Mouse (Mus musculus) right cerebral cortex, postnatal 14 days (tissue): ENCODE measurements around the gene Gm1113.

Experiments used
- DNase-seq: peaks from one replicate; pipeline ENCODE4 v3.0.0; 2022

The Gm1113 gene

DNA sequence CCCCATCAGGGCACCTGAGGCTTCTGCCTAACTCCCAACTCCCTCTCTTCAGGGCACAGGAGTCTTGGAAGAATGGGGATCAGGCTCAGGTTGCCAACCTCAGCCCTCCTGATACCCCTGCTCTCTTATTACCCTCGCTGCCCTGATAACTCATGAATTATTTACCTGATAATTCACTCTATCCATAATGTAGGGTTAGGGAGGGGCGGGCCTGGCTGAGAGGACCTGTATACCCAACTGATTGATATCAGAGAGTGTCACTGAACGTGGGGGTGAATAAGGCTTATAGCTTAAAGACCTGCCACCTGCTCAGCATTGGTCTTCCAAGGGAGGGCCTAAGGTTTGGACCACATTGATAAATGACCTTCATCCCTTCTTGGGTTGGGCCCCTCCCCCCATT is at the start of gene Gm1113:
Gene Gm1113, minus strand, starts transcription at position 101 of the 400 bp plus-strand sequence.
- no peak for DNase-seq

GRCm38 (mm10) chr9:35564536-35565240 is 46.6 kb upstream of the Gm1113 start:
- DNase-seq: no peak

GRCm38 (mm10) chr9:35561583-35561982 is 43.5 kb upstream of the Gm1113 start:
- no peak for DNase-seq

- DNase-seq: no peak
Measured at GRCm38 (mm10) chr9:35561076-35561475, 43.0 kb upstream of the Gm1113 start.

DNA sequence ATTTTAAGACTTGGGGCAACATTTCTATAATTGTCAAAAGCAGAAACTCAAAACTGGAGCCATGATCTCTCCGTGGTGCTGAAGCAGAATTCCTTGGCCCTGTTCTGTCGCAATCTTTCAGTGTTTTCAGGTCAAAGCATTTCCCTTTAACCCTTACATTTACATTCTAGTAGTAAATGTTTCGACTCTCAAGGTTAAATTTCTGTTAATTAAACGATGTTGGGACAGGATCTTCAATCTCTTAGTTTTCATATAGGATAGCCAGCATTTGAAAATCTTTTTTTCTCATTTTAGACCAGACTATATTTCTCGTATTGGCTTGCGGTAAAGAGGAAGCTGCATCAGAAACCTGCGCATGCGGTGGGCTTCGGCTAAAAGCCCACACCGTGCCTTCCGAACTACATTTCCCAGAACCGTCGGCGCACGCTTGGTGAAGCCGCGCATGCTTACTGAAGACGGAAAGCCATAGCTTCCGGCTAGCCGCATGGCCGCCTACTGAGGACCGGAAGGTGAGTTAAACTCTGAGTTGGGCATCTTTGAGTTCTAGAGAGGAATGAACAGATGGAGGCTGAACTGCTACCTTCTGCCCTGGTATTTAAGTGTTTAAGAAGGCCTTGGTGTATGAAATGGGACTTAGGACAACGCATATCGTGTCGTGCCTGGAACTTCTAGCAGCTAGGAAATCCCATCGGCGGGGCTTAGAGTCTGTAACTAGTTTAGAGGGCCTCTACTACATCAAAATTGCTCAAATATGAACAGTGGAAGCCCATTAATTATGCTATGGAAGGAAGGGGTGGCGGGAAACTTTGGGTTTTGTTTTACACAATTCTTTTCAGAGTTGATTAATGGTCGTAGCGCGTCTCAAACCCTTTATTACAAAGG is 41.2 kb upstream of the Gm1113 start:
- DNase-seq: peak; percentile 86

DNA sequence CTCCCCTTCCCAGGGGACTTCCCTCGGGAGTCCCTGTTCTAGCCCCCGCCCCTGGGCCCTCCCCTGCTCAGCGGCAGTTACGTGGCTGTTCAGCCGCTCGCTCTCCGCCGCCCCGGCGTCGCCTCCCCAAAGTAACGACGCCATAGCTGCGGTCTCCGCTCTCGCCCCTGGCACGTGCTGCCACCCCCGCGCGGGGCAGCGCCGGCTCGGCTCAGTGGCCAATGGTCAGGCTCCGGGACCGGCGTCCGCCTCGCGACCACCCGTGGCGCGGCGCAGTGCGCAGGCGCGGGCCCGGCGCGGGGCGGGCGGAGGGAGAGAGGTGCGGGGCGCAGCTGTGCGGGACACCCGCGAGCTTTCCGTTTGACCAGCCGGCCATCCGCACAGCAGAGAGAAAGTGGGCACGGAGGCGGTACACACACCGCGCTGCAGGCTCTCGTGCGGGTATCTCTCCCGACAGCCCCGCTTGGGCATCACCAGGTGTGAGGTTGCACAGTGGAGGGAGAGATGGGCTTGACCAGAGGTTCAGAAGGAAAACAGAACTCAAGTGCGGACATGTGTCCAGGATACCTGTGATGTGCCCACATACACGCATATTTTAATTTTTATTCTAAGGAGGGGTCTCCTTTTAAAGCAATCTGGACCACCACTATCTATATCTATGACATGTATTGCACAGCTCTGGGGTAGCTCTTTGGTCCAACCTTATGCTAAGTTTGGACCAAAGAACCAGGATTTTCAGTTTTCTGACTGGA is 40.4 kb upstream of the Gm1113 start, which contains the start of the genes Ddx25 and Pus3:
Gene Ddx25, minus strand, starts transcription at position 272 of the 752 bp plus-strand sequence.
Gene Pus3, plus strand, starts transcription at position 339 of the 752 bp plus-strand sequence.
- peak; percentile 79 for DNase-seq

- no peak for DNase-seq
Measured at GRCm38 (mm10) chr9:35556494-35557102, 38.5 kb upstream of the Gm1113 start.

DNA sequence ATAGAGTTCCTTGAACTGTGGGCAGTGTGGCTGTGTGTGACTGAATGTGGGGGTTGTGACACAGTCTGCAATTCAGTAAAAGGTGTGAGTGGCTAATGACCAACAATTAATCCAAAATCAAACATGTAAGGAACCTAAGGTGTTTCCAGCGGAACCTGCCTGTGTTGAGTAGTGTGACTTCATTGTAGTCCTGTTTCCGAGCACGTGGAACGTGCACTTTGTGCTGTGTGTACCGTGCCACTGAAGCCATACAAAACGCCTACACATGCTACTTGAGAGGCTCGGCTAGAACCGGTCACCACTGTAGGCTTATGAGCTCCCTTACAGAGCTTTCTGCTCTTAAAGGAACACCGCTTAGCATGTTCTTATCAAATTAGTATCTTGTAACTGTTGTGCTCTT is 30.4 kb upstream of the Gm1113 start:
- DNase-seq: no peak

DNA sequence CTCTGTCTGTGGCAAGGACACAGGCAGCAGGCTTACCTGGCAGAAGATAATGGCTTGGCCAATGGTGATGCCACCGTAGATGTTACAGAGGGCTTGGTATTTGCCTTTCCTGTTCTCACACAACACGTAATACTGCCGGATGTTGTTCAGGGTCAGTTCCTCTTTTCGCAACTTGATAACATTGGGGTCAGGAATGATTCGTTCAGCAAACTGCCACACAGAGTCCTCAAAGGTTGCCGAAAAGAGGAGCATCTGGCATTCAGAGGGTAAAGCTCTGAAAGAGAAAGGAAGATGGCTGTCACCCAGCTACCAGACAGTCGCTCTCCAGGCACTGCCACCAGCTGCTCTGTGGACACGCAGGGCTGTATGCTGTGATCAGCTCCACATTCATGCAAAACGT is 28.7 kb upstream of the Gm1113 start:
- no peak for DNase-seq

DNA sequence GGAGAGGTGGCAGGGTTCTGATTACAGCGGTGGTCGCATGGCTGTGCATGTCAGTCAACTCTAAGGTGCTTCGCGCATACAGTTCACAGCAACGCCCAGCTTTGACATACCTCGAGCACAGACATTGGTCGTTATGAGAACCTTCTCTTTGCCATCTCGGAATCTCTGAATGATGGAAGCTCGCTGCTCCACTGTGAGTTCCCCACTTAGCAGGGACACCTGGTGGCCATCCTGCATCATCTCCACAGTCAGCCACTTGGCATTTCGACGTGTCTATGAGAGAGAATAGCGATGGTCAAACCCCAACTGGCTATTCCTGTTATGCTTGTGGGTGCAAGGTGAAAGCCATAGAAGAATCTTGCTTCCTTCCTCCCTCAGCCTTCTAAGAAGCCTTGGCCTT is 27.6 kb upstream of the Gm1113 start:
- DNase-seq: no peak

- DNase-seq: no peak
Measured at GRCm38 (mm10) chr9:35544666-35545065, 26.6 kb upstream of the Gm1113 start.

- DNase-seq: no peak
Measured at GRCm38 (mm10) chr9:35543099-35543860, 25.2 kb upstream of the Gm1113 start.

DNA sequence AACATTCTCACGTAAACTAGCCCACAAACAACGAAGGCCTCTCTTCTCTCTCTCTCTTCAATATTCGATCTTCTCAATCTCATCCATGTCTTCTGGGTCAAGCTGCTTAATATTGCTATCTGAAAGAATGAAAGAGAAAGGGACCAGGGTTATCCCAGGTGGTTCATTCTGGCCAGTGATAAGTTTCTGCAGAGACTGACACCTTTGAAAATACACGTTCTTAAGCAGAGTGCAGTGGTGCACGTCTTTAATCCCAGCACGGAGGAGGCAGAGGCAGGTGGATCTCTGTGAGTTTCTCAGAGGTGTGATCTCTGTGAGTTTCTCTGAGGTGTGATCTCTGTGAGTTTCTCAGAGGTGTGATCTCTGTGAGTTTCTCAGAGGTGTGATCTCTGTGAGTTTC is 23.9 kb upstream of the Gm1113 start:
- DNase-seq: no peak

DNA sequence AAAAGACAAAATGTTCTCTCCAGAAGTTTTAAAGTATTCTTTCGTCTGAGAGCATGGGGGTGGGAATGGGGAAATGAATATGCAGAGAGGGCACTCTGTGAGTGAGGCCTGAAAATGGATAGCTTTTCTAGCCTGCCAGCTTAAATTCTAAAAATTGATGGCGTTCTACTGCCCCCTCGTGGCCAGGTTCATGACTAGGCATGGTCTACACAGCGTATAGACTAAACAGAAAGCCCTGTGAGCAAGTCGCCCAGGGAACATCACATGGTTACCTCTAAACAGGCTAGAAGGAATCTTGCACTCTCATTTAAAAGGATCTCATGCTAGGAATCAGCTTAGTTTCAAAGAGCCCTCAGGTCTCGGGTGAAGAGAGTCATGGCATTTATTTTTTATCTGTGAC is 23.4 kb upstream of the Gm1113 start:
- DNase-seq: peak; percentile 90

GRCm38 (mm10) chr9:35541024-35541423 is 23.0 kb upstream of the Gm1113 start:
- no peak for DNase-seq

DNA sequence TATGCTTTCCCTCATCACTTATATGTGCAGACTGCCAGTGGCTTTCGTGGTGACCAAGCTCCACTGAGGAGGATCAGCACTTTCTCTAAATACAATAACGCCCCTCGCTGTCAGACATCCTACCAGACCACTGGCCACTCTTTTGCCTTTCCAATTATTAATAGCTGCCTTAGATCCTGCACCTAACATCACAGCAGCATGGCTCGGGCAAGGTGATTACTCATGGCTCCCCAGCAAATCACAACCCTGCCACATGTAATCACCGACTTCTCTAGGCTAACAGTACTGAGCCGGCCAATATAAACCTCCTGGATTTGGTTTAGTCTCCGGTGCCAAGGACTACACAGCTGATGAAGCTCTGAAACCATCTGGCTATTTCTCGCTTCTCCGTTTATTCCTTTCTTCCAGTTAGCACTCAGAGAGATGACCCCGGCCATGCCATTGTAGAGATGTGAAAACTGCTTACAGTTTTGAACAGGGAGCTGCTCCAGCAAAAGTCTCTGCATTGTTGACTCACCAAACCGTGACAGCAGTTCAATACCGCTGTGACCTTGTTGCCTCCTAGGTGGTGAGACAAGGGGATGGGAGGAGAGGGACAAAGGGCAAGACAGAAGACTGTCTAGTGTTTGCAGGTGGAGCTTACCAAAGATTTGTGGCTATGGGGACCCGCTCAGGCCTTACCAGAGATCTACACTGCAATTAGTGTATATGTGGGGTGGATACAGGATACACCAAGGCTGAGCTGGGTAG is 21.1 kb upstream of the Gm1113 start:
- DNase-seq: no peak

GRCm38 (mm10) chr9:35535876-35536275 is 17.8 kb upstream of the Gm1113 start:
- no peak for DNase-seq

DNA sequence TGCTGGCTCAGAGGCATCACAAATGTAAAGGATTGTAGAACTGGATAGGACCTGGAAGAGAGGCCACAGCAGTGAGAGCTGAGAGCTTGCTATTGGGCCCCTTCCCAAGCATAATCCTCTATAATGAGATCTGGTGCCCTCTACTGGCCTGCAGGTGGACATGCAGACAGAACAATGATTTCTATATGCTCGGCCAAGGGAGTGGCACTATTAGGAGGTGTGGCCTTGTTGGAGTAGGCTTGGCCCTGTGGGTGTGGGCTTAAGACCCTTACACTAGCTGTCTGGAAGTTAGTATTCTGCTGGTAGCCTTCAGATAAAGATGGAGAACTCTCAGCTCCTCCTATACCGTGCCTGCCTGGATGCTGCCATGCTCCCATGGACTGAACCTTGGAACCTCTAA is 17.0 kb upstream of the Gm1113 start:
- peak; percentile 38 for DNase-seq

DNA sequence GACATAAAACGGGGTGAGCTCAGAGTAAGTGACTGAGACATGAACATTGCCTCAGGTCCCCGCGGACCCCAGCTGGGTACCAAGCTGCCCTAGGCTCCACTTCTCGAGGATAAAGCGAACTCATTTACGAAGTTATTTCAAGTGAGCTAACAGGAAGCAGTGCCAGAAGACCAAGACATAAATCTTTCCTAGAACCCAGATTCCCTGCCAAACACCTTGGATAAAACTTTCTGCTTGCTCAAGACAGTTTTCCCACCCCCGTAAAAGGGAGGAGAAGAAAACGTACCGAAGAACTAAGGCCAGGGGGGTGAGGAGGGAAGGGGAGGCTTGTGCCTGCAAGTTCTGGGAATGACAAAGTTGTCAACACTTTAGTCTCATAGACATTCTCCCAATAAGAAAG is 15.2 kb upstream of the Gm1113 start:
- DNase-seq: no peak

DNA sequence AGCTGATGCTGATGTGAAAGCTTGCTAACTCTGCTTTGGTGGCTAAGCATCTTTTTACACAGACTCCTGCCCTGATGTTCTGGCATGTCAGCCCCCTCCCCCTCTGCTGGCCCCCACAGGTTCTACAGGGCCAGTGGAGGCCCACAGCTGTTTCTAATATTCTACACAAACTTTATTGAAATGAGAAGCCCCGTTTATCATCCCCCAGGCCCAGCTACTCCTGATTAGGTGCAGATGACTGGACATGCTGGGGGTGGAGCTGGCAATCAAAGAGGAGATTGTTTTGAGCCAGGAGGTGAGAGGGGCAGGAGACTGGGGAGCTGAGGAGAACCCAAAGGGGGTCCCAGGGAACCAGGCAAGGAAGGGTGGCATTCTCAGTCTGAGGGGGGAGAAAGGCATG is 11.7 kb upstream of the Gm1113 start:
- DNase-seq: no peak

GRCm38 (mm10) chr9:35529141-35529540 is 11.1 kb upstream of the Gm1113 start:
- no peak for DNase-seq
